Mouse (Mus musculus): ENCODE measurements at regions not wholly inside any gene's neighbourhood (a gene's known extent, or its start where the extent isn't known, plus 50 kb on each side); places are given as distances from the start of the nearest gene placed in this dataset.

GRCm38 (mm10) chr14:70837528-70837927, 237.9 kb upstream of the Fam160b2 start:
- TF ChIP-seq EP300 (IDR thresholded peaks at IDR 0.05; ENCODE audit: insufficient read depth, low read depth, low read length) = no peak
- no peak for TF ChIP-seq POLR2A (IDR thresholded peaks at IDR 0.05; ENCODE audit: insufficient read depth, low read depth, low read length)
- TF ChIP-seq CTCF (IDR thresholded peaks at IDR 0.05) = no peak
